Mouse (Mus musculus): ENCODE measurements around the gene Eml6. TPM values are rescaled to one million over a fixed set of nuclear protein-coding genes. Genes with fewer than 3 reads are reported as not detected.

Eml6 gene
- total RNA-seq, 2 experiments from 2014 or later, result 23.5 to 27.5 TPM

DNA sequence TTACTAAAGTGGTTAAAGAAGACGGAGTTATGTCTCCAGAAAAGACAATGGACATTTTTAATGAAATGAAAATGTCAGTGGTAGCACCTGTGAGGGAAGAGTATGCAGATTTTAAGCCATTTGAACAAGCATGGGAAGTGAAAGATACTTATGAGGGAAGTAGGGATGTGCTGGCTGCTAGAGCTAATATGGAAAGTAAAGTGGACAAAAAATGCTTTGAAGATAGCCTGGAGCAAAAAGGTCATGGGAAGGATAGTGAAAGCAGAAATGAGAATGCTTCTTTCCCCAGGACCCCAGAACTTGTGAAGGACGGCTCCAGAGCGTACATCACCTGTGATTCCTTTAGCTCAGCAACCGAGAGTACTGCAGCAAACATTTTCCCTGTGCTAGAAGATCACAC lies 319.0 kb downstream of the Eml6 start:
- DNase-seq (ENCODE audit: extremely low spot score in 1 of 2, low spot score in 1 of 2), result no peak

DNA sequence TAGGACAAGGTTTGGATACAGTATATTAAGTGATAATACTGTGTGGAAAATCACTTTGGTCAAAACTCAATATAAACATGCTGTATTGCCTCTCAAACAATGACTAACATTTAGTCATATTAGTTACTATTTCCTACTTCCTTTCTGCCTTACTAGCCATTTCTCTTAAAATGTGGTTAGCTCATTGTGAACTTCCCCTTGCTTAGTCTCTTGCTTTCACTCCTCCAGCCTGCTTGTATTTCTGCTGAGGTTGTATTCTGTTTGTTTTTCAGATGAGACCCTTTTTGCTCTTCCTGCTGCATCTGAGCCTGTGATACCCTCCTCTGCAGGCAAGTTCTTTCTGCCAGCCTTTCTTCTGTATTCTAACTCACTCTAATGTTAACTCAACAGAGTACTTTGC lies 320.6 kb downstream of the Eml6 start:
- no peak for DNase-seq (ENCODE audit: extremely low spot score in 1 of 2, low spot score in 1 of 2)

- DNase-seq (ENCODE audit: extremely low spot score in 1 of 2, low spot score in 1 of 2), result no peak
These were observed 323.1 kb downstream of the Eml6 start for GRCm38 (mm10) chr11:29702721-29703120.

GRCm38 (mm10) chr11:29694754-29695153 lies 331.1 kb downstream of the Eml6 start:
- no peak for DNase-seq (ENCODE audit: extremely low spot score in 1 of 2, low spot score in 1 of 2)

- DNase-seq (ENCODE audit: extremely low spot score in 1 of 2, low spot score in 1 of 2), result peak; percentile 75 to 78
These were observed 332.0 kb downstream of the Eml6 start for GRCm38 (mm10) chr11:29693576-29694410.

Other genes starting within 250 kb of the Eml6 start
- gene 4931440F15Rik, start 200.4 kb downstream of the Eml6 start, total RNA-seq (2021), result 1 to 10 TPM; 2.3 to 3.6 TPM
- gene Sptbn1, start 242.1 kb upstream of the Eml6 start, total RNA-seq (2021), result 100 to 1,000 TPM; 558 to 629 TPM